Mouse (Mus musculus) ovary, postnatal 14 days (tissue): ENCODE results near the gene Prkd3.

Experiments used
- DNase-seq: peaks from one replicate; pipeline ENCODE4 v3.0.0; 2022; ENCODE audit warnings: low spot score

Prkd3 gene

GRCm38 (mm10) chr17:78999745-79000270 is 20.8 kb downstream of the Prkd3 start:
- DNase-seq: no peak

GRCm38 (mm10) chr17:78999189-78999588 is 21.4 kb downstream of the Prkd3 start:
- no peak for DNase-seq

DNA sequence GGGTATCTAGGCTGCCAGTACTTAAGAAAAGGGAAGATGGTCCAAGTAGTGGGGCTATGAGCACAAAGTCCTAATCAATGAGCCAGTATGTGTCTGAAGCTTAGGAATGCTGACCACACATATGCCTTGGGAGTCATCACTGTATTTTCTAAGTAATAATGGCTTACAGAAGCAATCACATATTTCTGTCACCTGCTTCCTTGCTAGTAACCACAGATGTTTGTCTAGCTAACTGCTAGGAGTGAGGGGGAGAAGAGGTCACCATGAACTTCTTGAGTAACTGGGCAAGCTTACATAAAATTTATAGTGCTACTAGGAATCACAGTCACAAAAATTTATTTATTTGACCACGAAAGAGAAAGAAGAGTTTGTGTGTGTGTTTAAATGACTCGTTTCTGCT is 22.5 kb downstream of the Prkd3 start:
- no peak for DNase-seq

DNA sequence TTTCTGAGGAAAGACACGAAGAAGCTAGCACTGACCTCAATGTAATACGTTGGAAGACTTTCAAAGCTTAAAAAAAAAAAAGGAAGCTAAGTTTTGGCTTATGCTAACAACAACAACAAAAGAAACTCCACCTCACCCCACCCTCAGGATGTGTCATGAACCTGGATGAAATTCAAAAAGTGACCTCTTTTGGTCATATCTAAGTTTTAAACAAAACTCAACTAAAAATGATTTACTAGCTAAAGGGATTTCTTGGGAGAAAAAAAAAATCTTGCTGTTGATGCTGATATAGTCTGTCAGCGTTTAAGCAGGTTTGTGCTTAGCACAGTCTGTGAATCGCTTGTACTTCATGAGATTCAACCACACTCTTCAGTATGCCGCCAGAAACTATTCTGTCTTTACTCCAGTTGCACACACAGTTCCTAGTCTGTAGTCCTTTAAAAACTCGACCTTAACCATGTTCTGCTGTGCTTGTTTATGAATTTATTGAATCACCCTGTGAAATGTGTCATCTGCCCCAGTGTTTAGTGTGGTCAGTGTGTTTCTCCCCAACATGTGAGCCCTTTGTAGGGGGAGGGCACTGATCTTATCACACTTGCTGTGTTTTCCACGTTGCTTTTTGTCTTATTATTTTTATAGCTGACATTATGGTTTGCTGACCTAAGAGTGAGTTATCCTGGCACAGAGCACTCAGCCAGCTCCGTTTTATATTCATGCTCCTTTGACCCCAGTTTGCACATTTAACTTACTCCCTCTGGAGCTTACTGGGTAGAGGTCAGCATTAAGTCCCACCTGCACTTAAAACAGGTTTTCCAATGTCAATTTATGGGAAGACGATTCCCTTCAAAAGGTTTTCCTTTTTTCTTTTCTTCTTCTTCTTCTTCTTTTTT is 25.4 kb downstream of the Prkd3 start:
- DNase-seq: no peak

GRCm38 (mm10) chr17:78994382-78994781 is 26.2 kb downstream of the Prkd3 start:
- no peak for DNase-seq

DNA sequence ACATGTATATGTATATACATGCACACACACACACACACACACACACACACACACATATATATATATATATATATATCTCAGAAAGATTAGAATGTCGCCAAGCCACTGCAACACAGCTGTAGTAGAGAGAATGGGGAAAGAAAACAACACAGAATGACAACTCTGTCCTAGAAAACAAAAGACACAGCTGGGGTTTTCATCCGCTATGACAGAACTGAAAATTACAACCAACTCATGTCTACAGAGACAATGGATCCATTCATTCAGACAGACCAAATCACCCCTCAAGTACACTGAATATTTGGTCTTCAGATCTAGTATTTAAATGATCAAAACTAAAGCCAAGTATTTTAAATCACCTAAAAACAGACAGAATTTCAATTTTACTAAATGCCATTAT is 26.9 kb downstream of the Prkd3 start:
- no peak for DNase-seq

- DNase-seq: no peak
These were observed 28.2 kb downstream of the Prkd3 start for GRCm38 (mm10) chr17:78992303-78993027.

DNA sequence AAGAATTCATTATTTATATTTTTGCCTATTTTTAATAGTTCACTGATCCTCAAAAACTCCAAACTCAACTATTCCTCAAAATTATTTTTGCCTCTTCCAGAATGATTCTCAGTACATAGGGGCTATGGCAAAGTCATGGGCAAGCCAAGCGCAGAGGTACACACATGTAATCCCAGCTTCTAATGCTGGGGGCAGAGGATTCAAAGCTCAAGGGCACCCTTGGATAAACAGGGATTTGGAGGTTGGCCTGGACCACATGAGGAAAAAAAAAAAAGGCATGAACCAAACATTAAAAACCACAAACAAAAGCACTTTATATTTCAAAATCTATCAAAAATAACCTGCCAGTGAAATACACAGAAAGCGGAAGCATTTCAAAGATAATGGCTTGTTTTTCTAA is 29.1 kb downstream of the Prkd3 start:
- DNase-seq: no peak

- no peak for DNase-seq
These were observed 31.6 kb downstream of the Prkd3 start for GRCm38 (mm10) chr17:78989015-78989414.

DNA sequence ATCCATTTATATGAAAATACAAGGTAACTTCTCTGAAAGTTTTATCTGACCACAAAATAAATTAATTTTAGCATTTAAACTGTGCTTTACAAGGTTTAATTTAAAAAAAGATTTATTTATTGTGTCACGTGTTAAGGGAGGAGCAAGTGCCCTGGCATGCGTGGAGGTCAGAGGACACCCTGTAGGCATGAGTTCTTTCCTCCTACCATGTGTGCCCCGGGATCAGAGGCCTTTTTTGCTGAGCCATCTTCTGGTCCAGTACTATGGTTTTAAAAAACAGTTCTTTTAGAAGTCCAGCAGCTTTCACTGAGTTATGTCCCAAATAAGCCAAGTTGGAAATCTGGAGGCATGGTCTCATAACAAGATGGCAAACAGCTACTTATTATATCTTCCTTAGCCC is 36.9 kb downstream of the Prkd3 start:
- DNase-seq: no peak

GRCm38 (mm10) chr17:78983166-78983565 is 37.5 kb downstream of the Prkd3 start:
- DNase-seq: no peak

GRCm38 (mm10) chr17:78968500-78968899 is 52.1 kb downstream of the Prkd3 start:
- no peak for DNase-seq

DNA sequence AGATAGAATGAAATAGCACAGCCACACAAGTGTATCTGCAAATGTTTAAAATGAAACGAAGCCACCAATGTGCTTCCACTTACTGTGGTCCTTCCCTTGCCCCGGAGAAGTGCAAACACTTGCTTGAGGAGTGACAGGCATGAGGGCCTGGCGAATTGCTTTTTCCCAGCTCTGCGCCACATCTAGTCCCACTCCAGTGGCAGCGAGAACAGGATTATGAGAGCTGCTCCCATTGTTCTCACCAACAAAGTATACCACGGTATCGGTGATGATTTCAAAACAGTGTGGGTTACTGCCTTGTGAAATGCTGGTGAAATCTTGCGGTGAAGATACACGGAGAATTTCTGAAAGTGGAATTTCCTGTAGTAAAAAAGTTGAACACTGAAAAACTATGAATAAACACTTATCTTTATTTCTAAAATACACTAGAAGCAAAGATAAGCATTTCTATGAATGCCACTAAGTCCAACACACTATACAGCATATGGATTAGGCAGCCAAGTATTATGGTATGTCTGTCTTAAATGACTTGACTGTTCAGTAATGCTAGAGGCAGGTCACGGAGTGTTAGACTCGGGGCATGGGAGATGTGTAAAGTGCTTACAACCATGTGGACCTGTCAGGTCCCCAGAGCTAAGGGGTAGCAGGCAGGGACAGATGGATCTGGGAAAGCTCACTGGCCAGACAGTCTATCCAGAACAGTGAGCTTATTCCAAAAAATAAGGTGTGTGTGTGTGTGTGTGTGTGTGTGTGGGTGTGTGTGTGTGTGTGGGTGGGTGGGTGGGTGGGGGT is 54.3 kb downstream of the Prkd3 start:
- DNase-seq: no peak

DNA sequence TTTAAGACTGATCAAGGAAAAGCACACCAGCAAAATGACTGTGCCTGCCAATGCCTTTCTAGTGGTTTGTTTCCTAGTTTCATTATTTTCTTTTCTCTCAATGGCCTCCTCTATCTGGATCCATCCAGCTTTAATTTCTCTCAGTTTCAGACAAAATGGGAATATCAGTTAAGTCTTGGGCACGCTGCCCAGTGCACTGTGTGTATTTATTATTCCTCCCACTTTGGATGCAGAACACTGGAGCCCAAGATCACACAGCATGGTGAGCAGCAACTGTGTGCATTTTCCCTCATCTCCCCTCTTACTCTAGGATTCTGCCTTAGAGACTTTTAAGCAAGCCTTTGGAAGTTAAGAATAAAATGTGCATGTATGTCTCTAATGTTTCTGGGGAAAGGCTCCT is 56.2 kb downstream of the Prkd3 start:
- no peak for DNase-seq

GRCm38 (mm10) chr17:78959473-78959872 is 61.1 kb downstream of the Prkd3 start:
- DNase-seq: no peak

GRCm38 (mm10) chr17:78953240-78953639 is 67.4 kb downstream of the Prkd3 start:
- no peak for DNase-seq

GRCm38 (mm10) chr17:78952070-78952469 is 68.5 kb downstream of the Prkd3 start:
- no peak for DNase-seq

- DNase-seq: no peak
These were observed 69.4 kb downstream of the Prkd3 start for GRCm38 (mm10) chr17:78951225-78951624.

DNA sequence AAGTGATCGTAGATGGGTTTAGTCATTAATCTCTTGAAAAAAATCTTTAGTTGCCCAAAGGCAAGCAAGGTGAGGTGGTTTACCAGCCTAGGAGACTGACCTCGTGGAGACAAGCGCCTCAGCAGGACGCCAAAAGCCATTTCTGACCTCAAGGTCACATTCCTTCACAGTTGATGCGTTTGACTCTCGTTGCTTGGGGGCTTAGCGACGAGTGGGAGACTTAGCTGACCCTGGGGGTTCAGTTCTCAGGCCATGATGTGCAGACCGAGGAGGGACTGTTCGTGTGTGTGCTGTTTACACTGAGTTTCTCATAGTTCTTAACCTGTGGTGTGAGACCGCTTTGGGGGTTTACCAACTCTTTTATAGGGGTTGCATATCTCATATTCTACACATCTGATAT is 78.0 kb downstream of the Prkd3 start:
- no peak for DNase-seq

- DNase-seq: no peak
These were observed 81.7 kb downstream of the Prkd3 start for GRCm38 (mm10) chr17:78938927-78939326.

DNA sequence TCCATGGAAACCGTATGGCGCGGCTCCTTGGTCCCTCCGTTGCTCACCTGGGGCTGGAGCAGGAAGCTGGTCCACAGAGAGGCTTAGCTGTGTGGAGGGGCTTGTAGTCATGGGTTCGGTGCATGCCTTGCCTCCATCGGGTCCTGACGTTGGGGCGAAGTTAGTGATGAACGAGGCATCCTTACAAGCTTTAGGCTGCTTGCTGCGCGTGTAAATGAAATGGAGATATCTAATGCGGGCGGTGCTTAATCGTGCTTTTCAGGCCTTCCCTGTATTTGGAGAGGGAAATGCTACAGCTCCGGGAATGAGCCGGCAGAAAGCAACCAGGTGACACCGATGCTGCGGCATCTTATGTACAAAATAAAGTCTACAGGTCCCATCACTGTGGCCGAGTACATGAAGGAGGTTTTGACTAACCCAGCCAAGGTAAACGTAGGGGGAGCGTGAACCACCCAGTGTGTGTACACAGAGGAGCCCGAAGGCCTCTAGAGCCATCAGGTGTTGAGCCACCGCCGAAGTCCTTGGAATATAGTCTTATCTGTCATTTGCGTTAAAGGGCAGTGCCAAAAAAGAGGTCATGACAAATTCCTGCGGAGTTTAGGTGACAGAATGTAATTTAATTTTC is 83.3 kb downstream of the Prkd3 start:
- no peak for DNase-seq
